Mouse (Mus musculus) liver, adult 2 months (tissue): ENCODE data around the gene Ppfia1.

ENCODE experiments used
- CTCF ChIP-seq: fragments of 200-500 bp; IDR thresholded peaks from 2 replicates; pipeline ENCODE4 v1.5.1; 2011; ENCODE audit warnings: low read depth, low read length, control low read depth
- POLR2A ChIP-seq: fragments of 200-500 bp; IDR thresholded peaks from 2 replicates; pipeline ENCODE4 v1.6.1; 2011; ENCODE audit warnings: low read length, control low read depth; ENCODE audit not compliant: insufficient read depth; ENCODE audit errors: extremely low read depth

DNA sequence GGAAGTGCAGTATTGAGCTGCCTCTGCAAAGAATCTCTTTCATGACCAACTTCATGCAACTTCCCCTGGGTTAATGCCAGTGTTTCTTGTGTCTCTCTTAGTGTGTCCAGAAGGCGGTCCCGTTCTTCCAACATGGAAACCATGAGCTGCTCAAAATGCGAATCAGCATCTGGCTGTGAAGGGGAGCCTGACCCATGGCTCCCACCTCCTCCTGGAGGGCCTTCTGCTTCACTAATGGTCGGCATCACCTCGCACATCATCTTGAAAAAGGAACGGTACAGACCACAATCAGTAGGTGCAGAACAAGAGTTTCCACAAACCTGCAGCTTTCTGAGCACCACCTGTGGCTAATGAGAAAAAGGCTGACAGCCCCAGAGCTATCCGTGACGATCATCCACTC is 1.3 kb downstream of the Ppfia1 start:
- no peak for TF ChIP-seq POLR2A
- no peak for TF ChIP-seq CTCF
